Mouse (Mus musculus) liver, adult 2 months (tissue): ENCODE measurements around the gene Cnpy3. TPM values are rescaled to one million over a fixed set of nuclear protein-coding genes. Genes with fewer than 3 reads are reported as not detected.

Source experiments
- DNase-seq: peaks from one replicate; pipeline ENCODE4 v3.0.0-alpha.2; 2011; ENCODE audit warnings: low read depth, low spot score; ENCODE audit errors: extremely low read depth
- H3K27ac ChIP-seq: fragments of 200-500 bp; replicated peaks from 2 replicates; pipeline ENCODE4 v1.5.1; 2012; ENCODE audit warnings: low read depth, mild to moderate bottlenecking, control low read depth, inconsistent platforms, low read length; ENCODE audit not compliant: insufficient read depth
- H3K27me3 ChIP-seq: fragments of 200-500 bp; 2 replicates; pipeline ENCODE4 v1.6.1; 2012; ENCODE audit warnings: mild to moderate bottlenecking, moderate library complexity, low read length, inconsistent platforms; ENCODE audit not compliant: control insufficient read depth, insufficient read depth
- H3K36me3 ChIP-seq: fragments of 200-500 bp; 2 replicates; pipeline ENCODE4 v1.6.1; 2012; ENCODE audit warnings: low read length, inconsistent platforms; ENCODE audit not compliant: control insufficient read depth, insufficient read depth
- H3K4me1 ChIP-seq: fragments of 200-500 bp; 2 replicates; pipeline ENCODE4 v1.6.1; 2011; ENCODE audit warnings: low read length; ENCODE audit not compliant: control insufficient read depth, insufficient read depth
- H3K4me3 ChIP-seq: fragments of 200-500 bp; 2 replicates; pipeline ENCODE4 v1.5.1; 2011; ENCODE audit warnings: low read depth, mild to moderate bottlenecking, control low read depth, low read length, moderate library complexity; ENCODE audit not compliant: insufficient read depth
- H3K79me2 ChIP-seq: fragments of 200-500 bp; 2 replicates; pipeline ENCODE4 v1.6.1; 2012; ENCODE audit warnings: inconsistent platforms, mild to moderate bottlenecking, low read length, moderate library complexity; ENCODE audit not compliant: control insufficient read depth, insufficient read depth
- H3K9ac ChIP-seq: fragments of 200-500 bp; 2 replicates; pipeline ENCODE4 v1.6.1; 2012; ENCODE audit warnings: low read depth, mild to moderate bottlenecking, control low read depth, inconsistent platforms, low read length
- CTCF ChIP-seq: fragments of 200-500 bp; IDR thresholded peaks from 2 replicates; pipeline ENCODE4 v1.5.1; 2011; ENCODE audit warnings: low read depth, low read length, control low read depth
- POLR2A ChIP-seq: fragments of 200-500 bp; IDR thresholded peaks from 2 replicates; pipeline ENCODE4 v1.6.1; 2011; ENCODE audit warnings: low read length, control low read depth; ENCODE audit not compliant: insufficient read depth; ENCODE audit errors: extremely low read depth
- WGBS: fragments of 180-500 bp; shearing (Covaris S2); methylation state at CpG from one replicate; pipeline ENCODE4 v1.1.7; 2018; 5-methylcytosine and 5-hydroxymethylcytosine counted together
- polyA plus RNA-seq: library from polyadenylated mRNA; depleted of rRNA; stranded (reverse); fragments of >200 nt; gene quantifications from 2 replicates; pipeline ENCODE4 v1.2.3, GENCODE M21; 2012; rRNA removed
- total RNA-seq: library from RNA; depleted of rRNA; stranded (reverse); fragments of >200 nt; gene quantifications from 2 replicates; pipeline ENCODE4 v1.2.3, GENCODE M21; 2014; rRNA removed

Cnpy3 gene
- total and polyA plus RNA-seq, 2 experiments, result 28.6 to 40.7 TPM

GRCm38 (mm10) chr17:46699245-46699644 lies 52.8 kb downstream of the Cnpy3 start:
- H3K27me3 ChIP-seq, result no peaks in the 10 kb centered on the region
- H3K36me3 ChIP-seq, result no peaks in the 10 kb centered on the region
- H3K79me2 ChIP-seq, result peaks cover 23% of the 10 kb centered on the region; the same call in 1 of the 2 replicates
- no peak for TF ChIP-seq POLR2A
- TF ChIP-seq CTCF, result no peak
- H3K4me3 ChIP-seq, result no peak overlapping the region
- H3K27ac ChIP-seq, result no peak overlapping the region
- no peak overlapping the region for H3K9ac ChIP-seq
- 88% methylated on average over 5 of the region's 5 CpGs for WGBS
- H3K4me1 ChIP-seq, result peaks cover 6% of the 10 kb centered on the region
- DNase-seq, result no peak

GRCm38 (mm10) chr17:46698515-46698914 lies 53.5 kb downstream of the Cnpy3 start:
- H3K9ac ChIP-seq, result no peak overlapping the region
- H3K4me3 ChIP-seq, result no peak overlapping the region
- H3K36me3 ChIP-seq, result no peaks in the 10 kb centered on the region
- no peak for DNase-seq
- H3K4me1 ChIP-seq, result peaks cover 1% of the 10 kb centered on the region; the same call in 1 of the 2 replicates
- H3K79me2 ChIP-seq, result peaks cover 22% of the 10 kb centered on the region; the same call in 1 of the 2 replicates
- 96% methylated on average over 6 of the region's 6 CpGs for WGBS
- TF ChIP-seq CTCF (no peak), POLR2A (no peak)
- no peak overlapping the region for H3K27ac ChIP-seq
- H3K27me3 ChIP-seq, result no peaks in the 10 kb centered on the region

DNA sequence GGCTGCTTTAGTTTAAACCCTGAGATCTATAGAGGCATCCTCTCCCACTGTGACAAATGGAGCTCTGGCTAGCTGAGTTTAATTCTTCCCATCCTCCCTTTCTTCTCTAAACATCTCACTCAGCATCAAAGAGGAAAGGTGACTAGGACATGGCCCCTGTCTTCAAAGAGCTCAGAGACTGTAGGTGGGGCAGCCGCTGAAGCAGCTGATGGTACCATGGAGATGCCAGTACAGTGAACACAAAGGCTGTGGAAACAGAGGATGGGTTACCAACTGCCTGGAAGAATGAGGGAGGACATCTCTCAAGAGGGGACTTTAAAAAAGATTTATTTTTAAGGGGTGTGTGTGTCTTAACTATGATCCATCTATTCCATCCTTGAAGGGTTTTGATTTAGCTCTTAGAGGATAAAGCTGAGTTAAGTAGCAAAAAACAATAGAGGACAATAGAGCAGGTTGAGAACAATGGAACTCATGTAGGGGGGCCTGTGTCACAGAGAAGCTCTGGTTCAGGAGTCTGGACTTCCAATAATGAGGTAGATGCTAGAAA lies 57.4 kb downstream of the Cnpy3 start:
- no peak overlapping the region for H3K9ac ChIP-seq
- H3K36me3 ChIP-seq, result no peaks in the 10 kb centered on the region
- H3K4me3 ChIP-seq, result no peak overlapping the region
- 84% methylated on average over 1 of the region's 1 CpGs for WGBS
- no peak overlapping the region for H3K27ac ChIP-seq
- no peaks in the 10 kb centered on the region for H3K27me3 ChIP-seq
- H3K79me2 ChIP-seq, result peaks cover 8% of the 10 kb centered on the region; the same call in 1 of the 2 replicates
- H3K4me1 ChIP-seq, result no peaks in the 10 kb centered on the region
- no peak for DNase-seq
- TF ChIP-seq CTCF, result no peak
- no peak for TF ChIP-seq POLR2A

- Histone ChIP-seq H3K27ac (no peak overlapping the region), H3K79me2 (peaks cover 3% of the 10 kb centered on the region; the same call in 1 of the 2 replicates), H3K4me3 (no peak overlapping the region), H3K27me3 (no peaks in the 10 kb centered on the region), H3K9ac (no peak overlapping the region), H3K36me3 (no peaks in the 10 kb centered on the region), H3K4me1 (no peaks in the 10 kb centered on the region)
- 96% methylated on average over 2 of the region's 2 CpGs for WGBS
- TF ChIP-seq CTCF (no peak), POLR2A (no peak)
- DNase-seq, result no peak
Observed at GRCm38 (mm10) chr17:46691390-46691789, 60.6 kb downstream of the Cnpy3 start.

DNA sequence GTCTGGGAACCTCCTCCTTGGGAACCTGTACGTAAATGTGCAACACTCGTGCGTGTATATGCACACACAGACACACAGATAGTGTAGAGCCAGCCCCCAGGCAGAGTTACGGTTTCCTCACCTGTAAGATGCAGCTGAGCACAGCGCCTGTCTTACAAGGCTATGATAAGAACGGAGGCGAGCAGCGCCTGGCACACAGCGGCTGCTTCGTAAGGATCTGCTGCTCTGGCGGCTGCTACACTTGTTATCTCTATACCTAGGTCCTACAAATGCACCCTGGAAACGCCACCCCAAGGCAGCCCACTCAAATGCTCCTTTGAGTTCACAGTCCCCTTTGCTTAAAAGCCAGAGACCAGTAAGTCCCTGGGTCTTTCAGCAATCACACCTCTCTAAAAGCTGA lies 61.3 kb downstream of the Cnpy3 start:
- TF ChIP-seq CTCF (no peak), POLR2A (no peak)
- no peak overlapping the region for H3K27ac ChIP-seq
- H3K9ac ChIP-seq, result no peak overlapping the region
- H3K79me2 ChIP-seq, result peaks cover 3% of the 10 kb centered on the region; the same call in 1 of the 2 replicates
- H3K4me1 ChIP-seq, result no peaks in the 10 kb centered on the region
- 95% methylated on average over 12 of the region's 12 CpGs for WGBS
- DNase-seq, result no peak
- no peak overlapping the region for H3K4me3 ChIP-seq
- H3K36me3 ChIP-seq, result no peaks in the 10 kb centered on the region
- no peaks in the 10 kb centered on the region for H3K27me3 ChIP-seq

GRCm38 (mm10) chr17:46685913-46686312 lies 66.1 kb downstream of the Cnpy3 start:
- no peaks in the 10 kb centered on the region for H3K27me3 ChIP-seq
- H3K27ac ChIP-seq, result no peak overlapping the region
- H3K4me3 ChIP-seq, result no peak overlapping the region
- no peak for TF ChIP-seq CTCF
- TF ChIP-seq POLR2A, result no peak
- whole genome bisulfite sequencing, result 90% methylated on average over 6 of the region's 6 CpGs
- H3K36me3 ChIP-seq, result no peaks in the 10 kb centered on the region
- H3K4me1 ChIP-seq, result peaks cover 5% of the 10 kb centered on the region
- H3K79me2 ChIP-seq, result no peaks in the 10 kb centered on the region
- DNase-seq, result no peak
- H3K9ac ChIP-seq, result no peak overlapping the region

Other genes with a start within 250 kb of the Cnpy3 start
- 4.1 and 5.1 TPM in 2 replicates for gene Cul9, start 205.8 kb downstream of the Cnpy3 start, total RNA-seq
- gene Cul9, start 205.8 kb downstream of the Cnpy3 start, polyA plus RNA-seq, result 5.7 and 10.1 TPM in 2 replicates
- gene Srf, start 196.0 kb downstream of the Cnpy3 start, total RNA-seq, result 3.4 and 5.4 TPM in 2 replicates
- gene Srf, start 196.0 kb downstream of the Cnpy3 start, polyA plus RNA-seq, result 32.2 and 45.6 TPM in 2 replicates
- 0.65 and 0.87 TPM in 2 replicates for gene Ptk7, start 122.7 kb downstream of the Cnpy3 start, total RNA-seq
- 0.40 and 0.66 TPM in 2 replicates for gene Ptk7, start 122.7 kb downstream of the Cnpy3 start, polyA plus RNA-seq
- 48.1 and 49.0 TPM in 2 replicates for gene Klc4, start 106.2 kb downstream of the Cnpy3 start, total RNA-seq
- gene Klc4, start 106.2 kb downstream of the Cnpy3 start, polyA plus RNA-seq, result 46.6 and 55.5 TPM in 2 replicates
- gene Mrpl2, start 106.0 kb downstream of the Cnpy3 start, total RNA-seq, result 58.5 and 71.1 TPM in 2 replicates
- 95.1 and 97.3 TPM in 2 replicates for gene Mrpl2, start 106.0 kb downstream of the Cnpy3 start, polyA plus RNA-seq
- gene Cul7, start 101.9 kb downstream of the Cnpy3 start, total RNA-seq, result 5.0 and 5.4 TPM in 2 replicates
- 5.6 and 7.1 TPM in 2 replicates for gene Cul7, start 101.9 kb downstream of the Cnpy3 start, polyA plus RNA-seq
- gene Rrp36, start 77.9 kb downstream of the Cnpy3 start, total RNA-seq, result 20.3 TPM in 2 replicates
- gene Rrp36, start 77.9 kb downstream of the Cnpy3 start, polyA plus RNA-seq, result 31.6 and 33.5 TPM in 2 replicates
- gene Mea1, start 73.4 kb downstream of the Cnpy3 start, total RNA-seq, result 52.4 and 60.4 TPM in 2 replicates
- 55.2 and 65.9 TPM in 2 replicates for gene Mea1, start 73.4 kb downstream of the Cnpy3 start, polyA plus RNA-seq
- 23.9 and 44.0 TPM in 2 replicates for gene Klhdc3, start 71.3 kb downstream of the Cnpy3 start, total RNA-seq
- gene Klhdc3, start 71.3 kb downstream of the Cnpy3 start, polyA plus RNA-seq, result 68.8 and 74.6 TPM in 2 replicates
- 13.6 and 14.8 TPM in 2 replicates for gene Ppp2r5d, start 47.1 kb downstream of the Cnpy3 start, total RNA-seq
- 22.8 and 24.0 TPM in 2 replicates for gene Ppp2r5d, start 47.1 kb downstream of the Cnpy3 start, polyA plus RNA-seq
- gene Pex6, start 40.8 kb downstream of the Cnpy3 start, total RNA-seq, result 39.5 and 46.4 TPM in 2 replicates
- gene Pex6, start 40.8 kb downstream of the Cnpy3 start, polyA plus RNA-seq, result 94.8 and 104 TPM in 2 replicates
- 3,482 and 4,252 TPM in 2 replicates for gene Gnmt, start 23.0 kb downstream of the Cnpy3 start, total RNA-seq
- gene Gnmt, start 23.0 kb downstream of the Cnpy3 start, polyA plus RNA-seq, result 4,950 and 5,107 TPM in 2 replicates
- gene Ptcra, start 11.5 kb upstream of the Cnpy3 start, total RNA-seq, result not detected in 2 replicates
- 0.06 TPM in 1 of 2 replicates, not detected in the other for gene Ptcra, start 11.5 kb upstream of the Cnpy3 start, polyA plus RNA-seq
- 97.6 and 124 TPM in 2 replicates for gene 2310039H08Rik, start 20.4 kb upstream of the Cnpy3 start, total RNA-seq
- gene 2310039H08Rik, start 20.4 kb upstream of the Cnpy3 start, polyA plus RNA-seq, result 167 and 185 TPM in 2 replicates
- gene Rpl7l1, start 30.5 kb upstream of the Cnpy3 start, total RNA-seq, result 41.2 and 43.6 TPM in 2 replicates
- gene Rpl7l1, start 30.5 kb upstream of the Cnpy3 start, polyA plus RNA-seq, result 21.6 and 24.6 TPM in 2 replicates
- gene Bicral, start 106.3 kb upstream of the Cnpy3 start, total RNA-seq, result 7.9 and 13.5 TPM in 2 replicates
- gene Bicral, start 106.3 kb upstream of the Cnpy3 start, polyA plus RNA-seq, result 3.2 and 3.9 TPM in 2 replicates
- gene Tbcc, start 138.5 kb upstream of the Cnpy3 start, total RNA-seq, result 8.5 and 10.0 TPM in 2 replicates
- 16.0 and 17.0 TPM in 2 replicates for gene Tbcc, start 138.5 kb upstream of the Cnpy3 start, polyA plus RNA-seq
- not detected in 2 replicates for gene Prph2, start 158.2 kb upstream of the Cnpy3 start, total RNA-seq
- gene Prph2, start 158.2 kb upstream of the Cnpy3 start, polyA plus RNA-seq, result 0.02 TPM in 1 of 2 replicates, not detected in the other